Mouse (Mus musculus): ENCODE data around the gene Taok3.
"Not testable (repeated sequence)": the region's sequence is repeated elsewhere in the genome, so short reads cannot be mapped to it uniquely, and the experiment has no call there.

Gene Taok3

DNA sequence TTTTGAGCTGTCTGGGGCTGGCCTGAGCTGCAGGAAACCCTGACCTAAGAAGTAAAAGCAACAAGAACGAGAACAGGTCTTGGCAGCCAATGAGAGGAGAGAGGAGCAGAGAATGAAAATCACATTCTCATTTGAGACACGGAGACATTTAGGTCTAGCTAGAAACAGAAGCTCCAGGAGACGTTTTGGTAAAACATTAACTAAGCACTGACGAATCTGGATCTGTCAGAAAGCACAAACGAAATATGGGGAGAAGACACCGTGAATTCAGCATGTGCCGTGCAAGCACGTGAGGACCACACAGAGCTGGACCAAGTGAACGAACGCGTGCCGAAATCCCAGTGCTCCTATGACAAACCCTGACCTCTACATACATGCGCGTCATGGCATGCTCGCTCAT is 138.3 kb downstream of the Taok3 start:
- no peak for DNase-seq (ENCODE audit: low spot score in 2 of 2)

DNA sequence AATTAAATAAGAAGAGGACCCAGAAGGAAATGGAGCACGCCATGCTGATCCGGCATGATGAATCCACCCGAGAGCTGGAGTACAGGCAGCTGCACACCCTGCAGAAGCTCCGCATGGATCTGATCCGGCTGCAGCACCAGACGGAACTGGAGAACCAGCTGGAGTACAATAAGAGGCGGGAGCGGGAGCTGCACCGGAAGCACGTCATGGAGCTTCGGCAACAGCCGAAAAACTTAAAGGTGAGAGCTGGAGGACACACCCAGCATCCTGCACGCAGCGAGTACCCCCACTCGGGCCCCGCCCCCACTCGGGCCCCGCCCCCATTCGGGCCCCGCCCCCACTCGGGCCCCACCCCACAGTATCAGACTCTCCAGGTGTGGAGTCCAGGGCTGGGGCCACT is 143.6 kb downstream of the Taok3 start:
- no peak for DNase-seq (ENCODE audit: low spot score in 2 of 2)

DNA sequence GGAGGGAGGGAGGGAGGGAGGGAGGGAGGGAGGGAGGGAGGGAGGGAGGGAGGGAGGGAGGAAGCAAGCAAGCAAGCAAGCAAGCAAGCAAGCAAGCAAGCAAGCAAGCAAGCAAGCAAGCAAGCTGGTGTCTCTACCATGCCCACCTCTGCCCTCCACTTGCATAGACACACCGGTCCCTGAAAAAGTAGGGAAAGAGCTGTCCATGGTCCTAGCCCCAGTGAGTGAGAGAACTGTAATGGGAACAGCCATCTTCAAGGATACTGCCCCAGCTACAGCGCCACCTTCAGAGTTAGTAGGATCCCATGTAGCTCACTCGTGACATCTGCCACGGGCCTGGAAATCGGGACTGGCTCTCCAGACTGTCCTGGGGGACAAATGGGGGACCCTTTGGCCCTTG is 144.8 kb downstream of the Taok3 start:
- no peak for DNase-seq (ENCODE audit: low spot score in 2 of 2)

DNA sequence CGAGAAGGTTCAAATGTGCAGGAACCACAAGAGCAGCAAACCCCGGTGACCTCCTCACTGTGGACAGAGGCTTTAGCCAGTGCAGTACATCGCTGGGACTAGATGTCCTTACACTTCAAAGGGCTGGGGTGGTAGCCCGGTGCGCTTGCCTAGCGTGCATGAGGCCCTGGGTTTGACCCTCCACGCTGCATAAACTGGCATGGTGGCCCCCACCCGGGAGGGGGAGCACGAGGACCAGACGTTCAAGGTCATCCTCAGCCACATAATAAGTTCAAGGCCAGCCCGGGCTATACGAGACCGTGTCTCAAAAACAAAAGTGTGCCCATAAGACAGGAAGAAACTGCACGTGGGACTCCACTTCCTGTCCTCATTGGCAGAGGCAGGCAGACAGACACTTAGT is 148.0 kb downstream of the Taok3 start:
- DNase-seq (ENCODE audit: low spot score in 2 of 2) = no peak

DNA sequence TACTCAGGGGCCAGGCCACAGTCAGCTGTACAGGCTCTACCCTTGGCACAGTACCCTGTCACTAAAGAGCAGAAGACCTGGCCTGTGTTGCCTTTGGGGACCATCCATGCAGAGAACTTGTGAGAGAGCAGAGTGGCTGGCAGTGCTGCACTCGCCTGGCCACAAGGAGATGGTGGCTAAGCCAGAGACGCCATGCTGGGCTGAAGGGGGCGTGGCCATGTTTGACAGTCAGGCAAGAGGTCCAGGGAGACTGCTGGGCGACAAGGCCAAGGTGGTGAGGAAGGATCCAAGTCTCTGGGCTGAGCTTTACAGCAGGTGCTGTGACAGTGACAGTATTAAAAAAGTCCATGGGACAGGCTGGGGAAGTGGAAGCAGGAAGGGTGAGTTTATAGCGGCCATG is 148.8 kb downstream of the Taok3 start:
- no peak for DNase-seq (ENCODE audit: low spot score in 2 of 2)

DNA sequence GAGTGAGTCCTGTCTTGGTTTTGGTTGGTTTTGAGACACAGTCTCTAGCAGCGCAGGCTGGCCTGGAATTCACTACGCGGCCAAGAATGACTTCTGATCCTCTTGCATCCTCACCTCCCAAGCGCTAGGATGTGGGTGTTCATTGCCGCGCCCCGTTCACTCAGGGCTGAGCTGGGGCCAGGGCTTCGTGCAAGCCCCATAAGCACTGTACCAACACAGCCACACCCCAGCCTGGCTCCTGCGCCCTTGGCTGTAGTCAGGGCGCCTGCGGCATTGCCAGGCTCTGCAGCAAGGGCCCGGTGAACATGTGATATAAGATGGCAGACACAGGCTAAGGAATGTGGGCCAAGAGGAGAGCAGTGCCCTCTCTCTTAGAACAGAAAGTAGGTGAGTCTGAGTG is 149.5 kb downstream of the Taok3 start:
- no peak for DNase-seq (ENCODE audit: low spot score in 2 of 2)

DNA sequence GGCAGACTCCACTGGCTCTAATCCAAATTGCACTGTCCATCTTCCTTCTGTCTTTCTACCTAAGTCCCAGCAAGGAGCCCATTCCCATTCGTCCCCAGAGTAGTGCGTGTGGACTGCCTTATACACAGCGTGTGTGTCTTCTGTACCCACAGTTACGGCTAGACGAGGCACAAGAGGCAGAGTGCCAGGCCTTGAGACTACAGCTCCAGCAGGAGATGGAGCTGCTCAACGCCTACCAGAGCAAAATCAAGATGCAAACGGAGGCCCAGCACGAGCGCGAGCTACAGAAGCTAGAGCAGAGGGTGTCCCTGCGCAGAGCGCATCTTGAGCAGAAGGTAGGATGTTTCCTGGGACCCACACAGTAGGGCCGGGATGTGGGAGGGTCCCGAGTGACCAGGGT is 152.0 kb downstream of the Taok3 start:
- DNase-seq (ENCODE audit: low spot score in 2 of 2) = no peak

DNA sequence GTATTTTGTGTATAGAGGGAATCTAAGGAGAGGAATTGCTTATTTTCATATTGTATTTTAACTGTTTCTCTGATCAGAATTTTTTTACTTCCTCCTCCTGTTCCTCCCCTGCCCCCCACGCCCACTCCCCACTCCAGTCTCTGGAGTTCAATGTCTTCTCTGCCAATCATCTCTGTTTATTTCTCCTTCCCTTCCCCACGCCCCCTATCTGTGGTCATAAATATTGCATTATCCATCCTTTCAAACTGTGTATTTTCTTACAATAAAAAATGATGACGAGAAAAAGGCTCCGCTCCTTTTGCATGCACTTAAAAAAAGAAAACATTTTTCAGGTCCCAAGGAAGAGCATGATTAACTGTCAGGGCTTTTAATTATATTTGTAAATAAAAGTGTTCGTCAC is 154.9 kb downstream of the Taok3 start:
- no peak for DNase-seq (ENCODE audit: low spot score in 2 of 2)

DNA sequence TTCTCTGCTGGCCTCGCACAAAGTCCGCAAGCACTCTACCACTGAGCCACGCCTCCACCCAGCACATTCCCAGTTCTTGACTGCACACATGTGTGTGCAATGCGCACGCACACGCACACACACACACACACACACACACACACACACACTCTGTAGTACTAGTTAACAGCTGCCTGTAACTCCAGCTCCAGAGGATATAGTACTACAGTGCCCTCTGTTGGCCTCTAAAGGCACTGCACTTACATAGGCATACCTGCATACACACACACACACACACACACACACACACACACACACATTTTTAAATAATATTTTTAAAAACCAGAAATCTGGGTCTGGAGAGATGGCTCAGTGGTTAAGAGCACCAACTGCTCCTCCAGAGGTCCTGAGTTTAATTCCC is 157.9 kb downstream of the Taok3 start:
- no peak for DNase-seq (ENCODE audit: low spot score in 2 of 2)

DNA sequence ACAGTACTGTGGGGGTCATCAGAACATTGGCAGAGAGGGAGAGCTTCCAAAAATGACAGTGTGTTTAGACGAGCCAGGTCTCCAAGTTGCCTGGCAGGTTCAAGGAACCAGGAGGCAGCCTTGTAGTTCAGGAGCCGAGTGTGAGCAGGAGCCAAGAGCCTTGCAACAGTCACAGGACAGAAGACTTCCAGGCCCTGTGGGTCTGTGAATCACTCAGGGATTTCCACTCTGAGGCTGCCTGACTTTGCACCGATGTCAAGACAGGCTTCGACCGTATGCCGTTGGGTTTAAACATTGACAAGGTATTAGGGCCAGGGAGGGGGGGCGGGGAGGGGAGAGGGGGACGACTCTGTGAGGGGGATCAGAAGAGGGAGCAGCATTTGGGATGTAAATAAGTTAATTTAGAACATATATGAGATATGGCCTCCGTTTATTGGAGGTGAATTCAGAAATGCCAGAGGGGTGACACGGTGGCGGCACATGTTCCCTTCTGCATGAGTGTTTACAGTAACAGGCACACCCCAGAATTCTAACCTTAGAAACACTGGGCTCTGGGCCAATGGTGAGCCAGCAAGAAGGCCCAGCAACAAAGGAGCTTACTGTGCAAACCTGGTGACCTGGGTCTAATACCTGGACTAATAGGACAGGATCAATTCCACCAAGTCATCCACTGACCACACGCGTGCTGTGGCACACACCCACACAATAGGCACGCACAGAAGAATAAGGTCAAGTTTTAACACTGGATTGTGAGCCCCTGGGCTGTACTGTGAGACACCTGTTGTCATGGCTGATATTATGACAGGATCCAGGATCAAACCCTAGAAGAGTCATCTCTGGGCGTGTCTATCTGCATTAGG is 159.1 kb downstream of the Taok3 start:
- DNase-seq (ENCODE audit: low spot score in 2 of 2) = no peak

DNA sequence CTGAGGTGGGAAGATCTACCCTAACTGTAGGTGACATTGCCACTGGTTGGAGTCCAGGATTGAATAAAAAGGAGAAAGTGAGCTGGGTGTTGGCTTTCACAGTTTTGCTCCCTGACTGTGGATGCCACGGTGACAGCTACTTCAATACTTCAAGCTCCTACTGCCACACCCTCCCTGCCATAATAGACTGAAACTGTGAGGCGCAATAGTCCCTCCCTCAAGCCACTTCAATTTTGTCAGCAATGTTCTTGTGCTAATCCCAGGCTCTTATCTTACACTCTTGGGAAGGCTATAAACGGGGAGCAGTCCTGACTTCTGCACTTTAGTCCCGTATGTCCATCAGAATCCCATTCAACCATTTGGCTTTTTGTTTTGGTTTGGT is 159.7 kb downstream of the Taok3 start:
- no peak for DNase-seq (ENCODE audit: low spot score in 2 of 2)

DNA sequence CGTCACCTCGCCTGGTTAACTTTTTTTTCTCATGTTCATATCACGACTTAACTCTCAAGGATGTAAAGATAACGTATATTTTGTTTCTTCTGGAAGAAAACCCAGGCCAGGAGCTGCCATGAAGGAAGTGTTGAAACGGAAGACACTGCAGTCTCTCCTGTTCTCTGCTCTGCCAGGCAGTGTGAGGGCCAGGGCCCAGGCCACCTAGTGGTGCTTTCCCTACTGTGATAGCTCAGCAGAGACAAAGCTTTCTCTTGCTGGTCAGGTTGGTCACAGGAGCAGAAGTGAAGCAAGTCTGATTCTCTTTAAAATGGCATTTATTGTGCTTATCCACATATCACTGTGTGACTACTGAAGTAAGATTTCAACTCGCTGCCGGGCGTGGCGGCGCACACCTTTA is 161.6 kb downstream of the Taok3 start:
- no peak for DNase-seq (ENCODE audit: low spot score in 2 of 2)

DNA sequence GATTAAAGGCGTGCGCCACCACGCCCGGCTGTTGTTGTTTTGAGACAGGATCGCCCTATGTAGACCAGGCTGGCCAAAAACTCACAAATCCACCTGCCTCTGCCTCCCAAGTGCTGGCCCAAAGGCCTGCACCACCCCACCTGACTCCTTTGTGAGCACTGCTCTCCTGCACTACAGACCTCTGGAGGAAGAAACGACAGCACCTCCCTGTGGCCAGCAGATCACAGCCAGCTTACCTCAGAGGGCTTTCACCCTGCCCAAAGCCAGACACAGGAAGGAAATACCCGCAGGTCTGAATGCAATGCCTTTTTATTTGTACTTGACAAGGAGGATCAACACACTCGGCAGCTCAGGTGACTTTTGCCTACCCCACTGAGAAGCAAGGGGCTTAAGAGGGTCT is 162.4 kb downstream of the Taok3 start:
- no peak for DNase-seq (ENCODE audit: low spot score in 2 of 2)

DNA sequence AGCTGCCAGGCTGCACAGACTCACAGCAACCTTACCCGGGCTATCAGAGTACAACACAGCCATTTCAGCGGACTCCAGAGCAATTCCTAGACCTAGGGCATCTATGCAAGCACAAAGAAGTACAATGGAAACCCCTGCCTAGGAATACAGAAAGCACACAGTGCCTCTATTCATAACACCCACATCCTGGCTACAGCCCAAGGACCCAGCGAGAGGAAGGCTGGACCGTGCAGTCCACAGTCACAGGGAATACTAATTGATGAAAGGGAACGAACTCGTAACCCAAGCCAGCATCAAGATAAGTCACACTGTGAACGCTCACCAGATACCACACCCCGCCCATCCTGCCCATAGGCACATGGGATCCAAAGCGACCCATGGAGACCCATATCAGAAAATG is 164.1 kb downstream of the Taok3 start:
- DNase-seq (ENCODE audit: low spot score in 2 of 2) = no peak

DNA sequence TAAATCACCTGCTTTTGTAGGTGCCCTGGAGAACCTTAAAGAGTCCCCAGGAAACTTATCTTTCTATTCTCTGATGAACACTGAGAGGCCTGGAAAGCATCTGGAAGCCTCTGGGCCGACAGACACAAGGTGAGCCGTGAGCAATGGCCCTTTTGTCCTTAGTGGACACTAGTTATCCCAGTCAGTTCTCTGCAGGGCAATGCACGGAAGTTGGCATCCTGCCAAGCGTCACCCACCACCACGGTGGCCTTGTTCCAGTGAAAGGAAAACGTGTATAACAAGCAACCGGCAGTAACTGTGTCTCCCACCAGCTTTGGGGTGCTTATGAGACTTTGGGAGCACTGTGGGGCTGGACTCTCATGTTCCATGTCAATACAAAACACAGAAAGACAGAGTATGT is 164.8 kb downstream of the Taok3 start:
- no peak for DNase-seq (ENCODE audit: low spot score in 2 of 2)

DNA sequence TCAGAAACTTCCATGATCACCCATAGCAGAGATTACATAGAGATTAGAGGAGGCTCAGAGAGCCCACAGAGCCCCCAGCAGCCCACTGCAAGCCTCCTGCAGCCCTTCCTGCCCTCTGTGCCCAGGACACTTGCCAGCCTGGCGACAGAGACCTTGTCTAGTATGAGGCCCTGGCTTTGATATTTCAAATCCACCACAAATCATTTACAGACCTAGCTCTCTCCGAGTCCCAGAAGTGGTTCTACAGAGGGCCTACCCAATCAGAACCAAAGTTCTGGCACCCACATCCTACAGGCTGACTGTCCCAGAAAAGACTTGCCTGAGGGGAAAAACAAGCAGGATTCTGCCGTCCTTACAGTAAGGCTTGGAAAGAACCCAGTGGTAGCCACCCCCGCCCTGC is 165.3 kb downstream of the Taok3 start:
- no peak for DNase-seq (ENCODE audit: low spot score in 2 of 2)

DNA sequence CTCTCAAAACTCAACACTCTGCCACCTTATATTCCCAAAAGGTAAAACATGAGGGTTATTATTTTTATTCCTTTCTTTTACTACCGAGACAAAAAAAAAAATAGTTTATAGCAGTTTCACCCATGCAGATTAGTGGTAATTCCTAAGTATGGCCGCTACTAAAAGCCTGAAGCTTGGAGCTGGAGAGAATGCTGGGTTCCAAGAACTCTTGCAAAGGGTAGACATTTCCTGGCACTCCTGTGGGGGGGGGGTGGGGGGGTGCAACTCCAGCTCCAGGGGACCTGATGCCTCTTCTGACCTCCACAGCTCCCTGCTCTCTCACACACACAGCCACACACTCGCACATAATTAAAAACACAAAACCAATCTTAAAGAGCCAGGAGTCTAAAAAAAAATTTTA is 166.4 kb downstream of the Taok3 start:
- no peak for DNase-seq (ENCODE audit: low spot score in 2 of 2)

DNA sequence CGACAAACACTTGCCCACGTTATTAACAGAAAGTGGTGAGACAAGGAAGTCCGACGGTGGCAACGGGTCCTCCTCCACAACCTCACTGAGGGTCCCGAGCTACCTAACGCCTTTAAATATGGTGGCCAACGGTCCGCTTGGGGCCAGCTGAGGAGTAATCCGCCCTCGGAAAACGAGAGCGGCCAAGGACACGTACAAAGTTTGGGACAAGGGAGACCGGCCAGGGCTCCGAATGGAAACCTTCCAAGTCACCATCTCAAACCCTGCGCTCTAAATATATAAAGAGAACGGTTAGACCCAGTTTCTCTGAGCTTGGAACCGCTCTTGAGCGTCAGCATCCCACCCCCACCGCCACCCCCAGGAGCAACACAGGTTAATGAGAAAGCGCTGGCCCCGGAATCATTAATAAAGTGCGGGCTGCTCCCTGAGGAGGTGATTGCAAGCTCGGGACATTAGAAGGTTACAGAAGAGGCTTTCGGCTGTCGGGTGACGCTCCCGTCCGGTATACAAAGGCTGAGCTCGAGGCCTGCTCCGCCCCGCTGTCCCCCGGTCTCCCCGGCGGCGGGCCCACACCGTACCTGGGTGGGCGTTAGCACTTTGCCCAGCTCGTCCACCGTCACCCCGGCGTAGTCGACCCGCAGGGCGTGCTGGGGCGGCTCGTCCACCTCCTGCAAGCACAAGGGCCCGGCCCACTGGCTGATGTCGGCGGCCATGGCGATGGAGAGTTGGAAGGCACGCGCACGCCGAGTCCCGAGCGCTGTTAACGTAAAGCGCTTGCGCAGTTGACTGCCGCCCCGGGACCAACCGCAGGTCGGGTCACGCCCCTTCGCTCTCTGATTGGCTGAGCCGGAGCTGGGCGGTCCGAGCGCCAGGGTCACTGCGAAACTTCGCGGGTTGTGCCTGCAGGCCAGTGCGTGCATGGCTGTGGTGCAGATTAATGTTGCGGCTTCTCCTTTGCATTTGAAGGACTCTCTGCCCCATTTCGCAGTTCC is 167.2 kb downstream of the Taok3 start, which contains the start of gene Pebp1:
TSS of gene Pebp1 (minus strand) at position 795 of the 992 bp plus-strand sequence.
- DNase-seq (ENCODE audit: low spot score in 2 of 2) = peak; percentile 95 to 97

DNA sequence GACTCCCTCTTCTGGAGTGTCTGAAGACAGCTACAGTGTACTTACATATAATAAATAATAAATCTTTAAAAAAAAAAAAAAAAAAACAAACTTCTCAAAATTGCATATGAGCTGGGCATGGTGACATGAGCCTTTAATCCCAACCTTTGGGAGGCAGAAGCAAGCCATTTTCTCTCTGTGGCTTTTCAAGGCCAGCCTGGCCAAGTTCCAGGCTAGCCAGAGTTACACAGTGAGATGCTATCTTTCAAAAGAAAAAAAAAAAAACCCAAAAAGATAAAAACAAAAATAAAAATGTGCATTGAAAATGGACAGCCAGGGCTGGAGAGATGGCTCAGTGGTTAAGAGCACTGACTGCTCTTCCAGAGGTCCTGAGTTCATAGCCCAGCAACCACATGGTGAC is 169.7 kb downstream of the Taok3 start:
- no peak for DNase-seq (ENCODE audit: low spot score in 2 of 2)

DNA sequence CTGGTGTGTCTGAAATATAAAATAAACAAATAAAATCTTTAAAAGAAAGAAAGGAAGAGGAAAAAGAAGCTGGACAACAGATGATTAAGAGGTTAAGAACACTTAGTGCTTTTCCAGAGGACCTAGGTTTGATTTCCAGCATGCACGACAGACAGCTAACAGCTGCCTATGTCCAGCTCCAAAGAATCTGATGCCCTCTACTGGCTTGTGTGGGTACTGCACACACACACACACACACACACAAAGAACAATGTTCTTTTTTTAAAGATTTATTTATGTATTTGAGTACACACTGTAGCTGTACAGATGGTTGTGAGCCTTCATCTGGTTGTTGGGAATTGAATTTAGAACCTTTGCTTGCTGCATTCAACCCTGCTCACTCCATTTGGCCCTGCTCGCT is 170.2 kb downstream of the Taok3 start:
- DNase-seq (ENCODE audit: low spot score in 2 of 2) = no peak

DNA sequence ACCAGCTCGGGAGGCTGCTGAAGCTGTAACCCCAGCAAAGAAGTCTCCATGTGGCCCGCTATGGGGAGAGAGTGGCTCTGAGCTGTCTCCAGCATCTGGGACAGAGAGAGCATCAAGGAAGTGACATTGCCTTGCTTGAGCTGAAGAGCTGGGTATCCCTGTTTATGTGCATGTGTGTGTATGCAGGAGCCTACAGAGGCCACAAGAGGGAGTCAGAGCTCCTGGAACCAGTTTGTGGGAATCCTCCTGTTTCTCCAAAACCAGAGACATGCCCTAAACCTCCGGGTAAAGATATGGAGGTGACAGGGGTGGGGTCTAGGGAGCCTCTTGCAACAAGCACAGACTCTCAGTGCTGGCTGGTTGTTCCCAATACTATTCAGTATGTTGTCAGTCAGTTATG is 171.4 kb downstream of the Taok3 start:
- no peak for DNase-seq (ENCODE audit: low spot score in 2 of 2)

DNA sequence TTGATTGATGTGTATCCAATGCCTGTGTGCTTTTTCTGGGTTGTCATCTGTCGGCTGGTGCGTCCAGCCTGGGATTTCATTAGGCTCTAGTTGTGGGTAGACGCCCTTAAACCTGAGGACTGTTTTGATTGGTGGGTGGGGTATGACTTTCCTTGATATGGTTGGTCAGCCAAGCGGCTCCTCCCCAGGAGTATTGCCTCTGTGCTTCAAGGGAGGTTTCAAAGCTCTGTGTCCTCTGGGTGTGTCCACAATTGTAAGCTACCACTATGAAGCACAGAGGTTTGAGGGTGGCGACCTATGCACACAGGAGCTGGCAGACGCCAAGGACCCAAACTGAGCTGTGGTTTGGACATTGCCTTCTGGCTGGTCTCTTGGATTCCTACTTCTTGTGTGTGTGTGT is 172.6 kb downstream of the Taok3 start:
- no peak for DNase-seq (ENCODE audit: low spot score in 2 of 2)

DNA sequence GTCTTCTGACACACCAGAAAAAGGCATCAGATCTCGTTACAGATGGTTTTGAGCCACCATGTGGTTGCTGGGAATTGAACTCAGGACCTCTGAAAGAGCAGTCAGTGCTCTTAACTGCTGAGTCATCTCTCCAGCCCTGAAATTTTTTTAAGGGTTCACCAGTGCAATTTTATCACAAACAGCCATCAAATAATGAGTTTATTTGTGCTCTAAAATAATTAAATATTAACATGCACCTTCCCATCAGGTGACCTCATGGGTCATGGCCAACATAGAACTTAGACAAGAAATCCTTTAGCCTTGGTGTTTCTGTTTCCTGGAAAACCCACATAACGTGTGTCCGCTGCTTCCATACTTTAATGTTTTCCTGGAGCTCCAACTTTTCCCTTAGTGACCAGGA is 173.8 kb downstream of the Taok3 start:
- DNase-seq (ENCODE audit: low spot score in 2 of 2) = not testable (repeated sequence)

Data from spleen, postnatal 4 days (tissue).